Mouse (Mus musculus) spleen, adult 2 months (tissue): ENCODE results near the gene Irak1bp1. TPM values are rescaled to one million over a fixed set of nuclear protein-coding genes. Genes with fewer than 3 reads are reported as not detected.

Source experiments
- DNase-seq, 2 experiments: peaks; one replicate each; pipeline versions ENCODE4 v3.0.0 to v3.0.0-alpha.2; 2012 to 2021; ENCODE audit warnings: low spot score in 2 of 2, low read depth in 1 of 2
- H3K27ac ChIP-seq: fragments of 200-500 bp; 2 replicates; pipeline ENCODE4 v1.5.1; 2012; ENCODE audit warnings: low read length, inconsistent platforms; ENCODE audit not compliant: insufficient read depth
- H3K27me3 ChIP-seq: fragments of 200-500 bp; 2 replicates; pipeline ENCODE4 v1.6.1; 2012; ENCODE audit warnings: mild to moderate bottlenecking, moderate library complexity, low read length, inconsistent platforms; ENCODE audit not compliant: control insufficient read depth, insufficient read depth
- H3K36me3 ChIP-seq: fragments of 200-500 bp; 2 replicates; pipeline ENCODE4 v1.6.1; 2012; ENCODE audit warnings: mild to moderate bottlenecking, low read length, inconsistent platforms; ENCODE audit not compliant: control insufficient read depth, insufficient read depth
- H3K4me1 ChIP-seq: fragments of 200-500 bp; 2 replicates; pipeline ENCODE4 v1.6.1; 2011; ENCODE audit warnings: inconsistent platforms; ENCODE audit not compliant: control insufficient read depth, insufficient read depth, insufficient read length
- H3K4me3 ChIP-seq: fragments of 200-500 bp; 2 replicates; pipeline ENCODE4 v1.5.1; 2011; ENCODE audit warnings: mild to moderate bottlenecking, inconsistent platforms; ENCODE audit not compliant: insufficient read depth, insufficient read length; ENCODE audit errors: extremely low read depth
- CTCF ChIP-seq: fragments of 200-500 bp; IDR thresholded peaks from 2 replicates; pipeline ENCODE4 v1.5.1; 2011; ENCODE audit warnings: mild to moderate bottlenecking, inconsistent platforms; ENCODE audit not compliant: insufficient read depth, insufficient read length, insufficient replicate concordance; ENCODE audit errors: extremely low read depth
- POLR2A ChIP-seq: fragments of 200-500 bp; IDR thresholded peaks from 2 replicates; pipeline ENCODE4 v1.6.1; 2011; ENCODE audit warnings: low read depth, low read length, inconsistent platforms
- WGBS: fragments of 180-500 bp; shearing (Covaris S2); methylation state at CpG from one replicate; pipeline ENCODE4 v1.1.7; 2018; 5-methylcytosine and 5-hydroxymethylcytosine counted together
- polyA plus RNA-seq: library from polyadenylated mRNA; depleted of rRNA; stranded (reverse); fragments of >200 nt; gene quantifications from 2 replicates; pipeline ENCODE4 v1.2.3, GENCODE M21; 2012; rRNA removed

Irak1bp1 gene
- polyA plus RNA-seq, 1 experiment: 1.8 TPM

GRCm38 (mm10) chr9:82867698-82868097 lies 38.4 kb downstream of the Irak1bp1 start:
- DNase-seq: no peak
- Histone ChIP-seq H3K4me1 (no peaks in the 10 kb centered on the region), H3K4me3 (no peak overlapping the region), H3K27me3 (no peaks in the 10 kb centered on the region), H3K27ac (no peak overlapping the region), H3K36me3 (peaks cover 15% of the 10 kb centered on the region)
- WGBS: 91% methylated on average over 3 of the region's 3 CpGs
- TF ChIP-seq CTCF (no peak), POLR2A (no peak)

GRCm38 (mm10) chr9:82877078-82877477 lies 47.7 kb downstream of the Irak1bp1 start:
- H3K36me3 ChIP-seq: peaks cover 37% of the 10 kb centered on the region
- TF ChIP-seq POLR2A: no peak
- TF ChIP-seq CTCF: no peak
- H3K27me3 ChIP-seq: no peaks in the 10 kb centered on the region
- no peaks in the 10 kb centered on the region for H3K4me1 ChIP-seq
- H3K27ac ChIP-seq: no peak overlapping the region
- WGBS: 97% methylated on average over 1 of the region's 1 CpGs
- no peak overlapping the region for H3K4me3 ChIP-seq
- DNase-seq: no peak

GRCm38 (mm10) chr9:82884177-82884576 lies 54.8 kb downstream of the Irak1bp1 start:
- no peak for DNase-seq
- H3K36me3 ChIP-seq: peaks cover 34% of the 10 kb centered on the region
- H3K27ac ChIP-seq: no peak overlapping the region
- H3K4me3 ChIP-seq: no peak overlapping the region
- no peaks in the 10 kb centered on the region for H3K27me3 ChIP-seq
- no peaks in the 10 kb centered on the region for H3K4me1 ChIP-seq
- TF ChIP-seq POLR2A: no peak

- TF ChIP-seq CTCF (no peak), POLR2A (no peak)
- Histone ChIP-seq H3K4me1 (no peaks in the 10 kb centered on the region), H3K27me3 (no peaks in the 10 kb centered on the region), H3K27ac (no peak overlapping the region), H3K4me3 (no peak overlapping the region), H3K36me3 (peaks cover 33% of the 10 kb centered on the region)
- no peak for DNase-seq
Measured at GRCm38 (mm10) chr9:82888645-82889044, 59.3 kb downstream of the Irak1bp1 start.

Other genes with a start within 250 kb of the Irak1bp1 start
- 4.0 and 4.7 TPM in 2 replicates for gene Phip, start 146.0 kb downstream of the Irak1bp1 start, polyA plus RNA-seq